Mouse (Mus musculus): ENCODE data around the gene 2410015M20Rik. TPM values are rescaled to one million over a fixed set of nuclear protein-coding genes. Genes with fewer than 3 reads are reported as not detected.
"Not testable (repeated sequence)": the region's sequence is repeated elsewhere in the genome, so short reads cannot be mapped to it uniquely, and the experiment has no call there.

The 2410015M20Rik gene
- polyA plus RNA-seq (2021): 323 TPM

- in situ Hi-C loops (cut with MboI; ENCODE audit: low pct_unique_long_range_greater_than_20kb): no loop called here
- no peak for TF ChIP-seq CTCF (IDR thresholded peaks at IDR 0.05)
- H3K27me3 ChIP-seq: no peaks in the 10 kb centered on the region
- ChIA-PET CTCF (interaction anchor here (1.4 kb wide), 2 partner anchors 17 to 59 kb away, joined by 3 to 4 read pairs; no protein-coding TSS in a partner anchor), POLR2A (no interaction called here)
- DNase-seq (ENCODE audit: low read depth, low spot score): peak; percentile 85
- peak; percentile 72 for ATAC-seq
Measured at GRCm38 (mm10) chr17:56609452-56610171, at the start of gene 2410015M20Rik. TSS of gene 2410015M20Rik (minus strand) at chr17:56609771.

- DNase-seq (ENCODE audit: low read depth, low spot score): no peak
- H3K27me3 ChIP-seq: no peaks in the 10 kb centered on the region
- ChIA-PET CTCF (interaction anchor here (1.0 kb wide), 1 partner anchor 29 kb away, joined by 4 read pairs; the partner anchor contains the start of gene Catsperd), POLR2A (interaction anchor here (0.6 kb wide), 1 partner anchor 96 kb away, joined by 3 read pairs; no protein-coding TSS in a partner anchor)
- no peak for TF ChIP-seq CTCF (IDR thresholded peaks at IDR 0.05)
- in situ Hi-C loops (cut with MboI; ENCODE audit: low pct_unique_long_range_greater_than_20kb): no loop called here
- ATAC-seq: no peak
Measured at GRCm38 (mm10) chr17:56656171-56656570, 46.6 kb upstream of the 2410015M20Rik start.

- no peak for ATAC-seq
- POLR2A ChIA-PET: no interaction called here
- in situ Hi-C loops (cut with MboI; ENCODE audit: low pct_unique_long_range_greater_than_20kb): no loop called here
- CTCF ChIA-PET: no interaction called here
- H3K27me3 ChIP-seq: no peaks in the 10 kb centered on the region
- TF ChIP-seq CTCF (IDR thresholded peaks at IDR 0.05): no peak
- no peak for DNase-seq (ENCODE audit: low read depth, low spot score)
Measured at GRCm38 (mm10) chr17:56655311-56655710, 45.7 kb upstream of the 2410015M20Rik start.

GRCm38 (mm10) chr17:56654771-56655170 is 45.2 kb upstream of the 2410015M20Rik start:
- H3K27me3 ChIP-seq: no peaks in the 10 kb centered on the region
- DNase-seq (ENCODE audit: low read depth, low spot score) (no peak), ATAC-seq (no peak)
- CTCF ChIA-PET: no interaction called here
- in situ Hi-C loops (cut with MboI; ENCODE audit: low pct_unique_long_range_greater_than_20kb): loop anchor here (5.0 kb wide), 1 partner anchor 87 kb away; no protein-coding TSS in a partner anchor
- POLR2A ChIA-PET: no interaction called here
- TF ChIP-seq CTCF (IDR thresholded peaks at IDR 0.05): no peak

- DNase-seq (ENCODE audit: low read depth, low spot score) (no peak), ATAC-seq (no peak)
- in situ Hi-C loops (cut with MboI; ENCODE audit: low pct_unique_long_range_greater_than_20kb): loop anchor here (5.0 kb wide), 1 partner anchor 84 kb away; no protein-coding TSS in a partner anchor
- CTCF ChIA-PET: interaction anchor here (1.5 kb wide), 1 partner anchor 15 kb away, joined by 3 read pairs; no protein-coding TSS in a partner anchor
- H3K27me3 ChIP-seq: no peaks in the 10 kb centered on the region
- TF ChIP-seq CTCF (IDR thresholded peaks at IDR 0.05): no peak
- POLR2A ChIA-PET: interaction anchor here (0.6 kb wide), 1 partner anchor 139 kb away, joined by 4 read pairs; no protein-coding TSS in a partner anchor
Measured at GRCm38 (mm10) chr17:56651801-56652200, 42.2 kb upstream of the 2410015M20Rik start.

- no peak for TF ChIP-seq CTCF (IDR thresholded peaks at IDR 0.05)
- in situ Hi-C loops (cut with MboI; ENCODE audit: low pct_unique_long_range_greater_than_20kb): no loop called here
- ATAC-seq: no peak
- POLR2A ChIA-PET: no interaction called here
- no peak for DNase-seq (ENCODE audit: low read depth, low spot score)
- no peaks in the 10 kb centered on the region for H3K27me3 ChIP-seq
- CTCF ChIA-PET: no interaction called here
Measured at GRCm38 (mm10) chr17:56647546-56647945, 38.0 kb upstream of the 2410015M20Rik start.

- POLR2A ChIA-PET: interaction anchor here (0.6 kb wide), 1 partner anchor 110 kb away, joined by 3 read pairs; no protein-coding TSS in a partner anchor
- no peak for TF ChIP-seq CTCF (IDR thresholded peaks at IDR 0.05)
- H3K27me3 ChIP-seq: peaks cover 3% of the 10 kb centered on the region
- CTCF ChIA-PET: interaction anchor here (1.0 kb wide), 1 partner anchor 11 kb away, joined by 3 read pairs; no protein-coding TSS in a partner anchor
- no peak for DNase-seq (ENCODE audit: low read depth, low spot score)
- in situ Hi-C loops (cut with MboI; ENCODE audit: low pct_unique_long_range_greater_than_20kb): no loop called here
- no peak for ATAC-seq
Measured at GRCm38 (mm10) chr17:56643237-56643636, 33.7 kb upstream of the 2410015M20Rik start.

GRCm38 (mm10) chr17:56634023-56634422 is 24.5 kb upstream of the 2410015M20Rik start:
- no peak for ATAC-seq
- CTCF ChIA-PET: no interaction called here
- in situ Hi-C loops (cut with MboI; ENCODE audit: low pct_unique_long_range_greater_than_20kb): no loop called here
- POLR2A ChIA-PET: no interaction called here
- no peak for TF ChIP-seq CTCF (IDR thresholded peaks at IDR 0.05)
- DNase-seq (ENCODE audit: low read depth, low spot score): no peak
- H3K27me3 ChIP-seq: peaks cover 5% of the 10 kb centered on the region

- ATAC-seq (no peak), DNase-seq (ENCODE audit: low read depth, low spot score) (no peak)
- CTCF ChIA-PET: no interaction called here
Measured at GRCm38 (mm10) chr17:56631807-56632206, 22.2 kb upstream of the 2410015M20Rik start.

GRCm38 (mm10) chr17:56629800-56630781 is 20.5 kb upstream of the 2410015M20Rik start:
- DNase-seq (ENCODE audit: low read depth, low spot score); ATAC-seq; POLR2A ChIA-PET; CTCF ChIA-PET; H3K27me3 ChIP-seq: not testable (repeated sequence)
- in situ Hi-C loops (cut with MboI; ENCODE audit: low pct_unique_long_range_greater_than_20kb): loop anchor here (5.0 kb wide), 1 partner anchor 37 kb away; no protein-coding TSS in a partner anchor

More at GRCm38 (mm10) chr17:56631807-56632206, 22.2 kb upstream of the 2410015M20Rik start:
- POLR2A ChIA-PET: no interaction called here
- no peaks in the 10 kb centered on the region for H3K27me3 ChIP-seq
- no peak for TF ChIP-seq CTCF (IDR thresholded peaks at IDR 0.05)
- in situ Hi-C loops (cut with MboI; ENCODE audit: low pct_unique_long_range_greater_than_20kb): no loop called here
